Mouse (Mus musculus): ENCODE results near the gene Myh14. TPM values are rescaled to one million over a fixed set of nuclear protein-coding genes. Genes with fewer than 3 reads are reported as not detected.

Myh14 gene
- polyA plus RNA-seq, 1 experiment = 0.02 TPM

DNA sequence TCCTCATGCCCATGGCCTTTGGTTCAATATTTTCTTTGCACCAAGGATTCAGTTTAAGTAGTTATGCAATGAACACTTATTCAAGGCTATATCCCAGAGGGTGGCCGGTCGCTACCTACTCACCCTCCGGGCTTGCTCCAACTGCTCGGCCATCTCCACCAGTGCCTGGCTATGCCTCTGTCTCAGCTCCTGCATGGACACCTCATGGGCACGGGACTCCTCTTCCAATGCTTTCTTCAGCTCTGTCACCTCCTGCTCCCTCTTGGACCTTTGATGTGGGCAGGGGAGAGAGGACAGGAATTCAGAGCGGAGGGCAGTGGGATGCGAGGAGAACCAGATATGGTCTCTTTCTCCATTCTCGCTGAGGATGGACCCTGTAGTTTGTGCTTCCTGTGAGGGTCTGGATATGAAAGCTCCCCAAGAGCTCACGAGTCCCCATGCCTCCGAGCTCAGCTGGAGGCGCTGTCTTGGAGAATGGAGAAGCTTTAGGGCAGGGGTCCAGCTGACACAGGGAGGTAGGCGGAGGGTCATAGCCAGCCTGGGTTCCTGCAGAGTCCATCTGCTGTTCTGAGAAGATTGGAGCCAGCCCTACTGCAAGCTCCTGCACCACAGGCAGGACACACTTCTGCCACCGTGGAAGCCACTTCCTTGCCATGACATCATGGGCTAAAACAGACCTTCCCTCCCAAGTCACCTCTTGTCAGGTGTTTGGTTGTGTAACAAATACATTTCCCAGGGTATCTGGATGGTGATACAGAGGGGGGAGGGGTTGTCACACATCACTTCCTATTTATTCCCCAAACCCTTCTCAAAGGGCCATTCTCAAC, 45.2 kb downstream of the Myh14 start:
- H3K27me3 ChIP-seq (replicated peaks) = peaks cover 42% of the 10 kb centered on the region
- peaks cover 23% of the 10 kb centered on the region for H3K9me3 ChIP-seq
- TF ChIP-seq GATA1 (IDR thresholded peaks at IDR 0.05; ENCODE audit: borderline replicate concordance, low read length) = no peak
- TF ChIP-seq FLI1 (IDR thresholded peaks at IDR 0.05; ENCODE audit: low read length) = no peak
- H3K4me3 ChIP-seq (replicated peaks) = no peak overlapping the region
- H3K36me3 ChIP-seq (replicated peaks; ENCODE audit: low read length) = no peaks in the 10 kb centered on the region
- H3K4me1 ChIP-seq = peaks cover 4% of the 10 kb centered on the region; the same call in 1 of the 2 replicates

DNA sequence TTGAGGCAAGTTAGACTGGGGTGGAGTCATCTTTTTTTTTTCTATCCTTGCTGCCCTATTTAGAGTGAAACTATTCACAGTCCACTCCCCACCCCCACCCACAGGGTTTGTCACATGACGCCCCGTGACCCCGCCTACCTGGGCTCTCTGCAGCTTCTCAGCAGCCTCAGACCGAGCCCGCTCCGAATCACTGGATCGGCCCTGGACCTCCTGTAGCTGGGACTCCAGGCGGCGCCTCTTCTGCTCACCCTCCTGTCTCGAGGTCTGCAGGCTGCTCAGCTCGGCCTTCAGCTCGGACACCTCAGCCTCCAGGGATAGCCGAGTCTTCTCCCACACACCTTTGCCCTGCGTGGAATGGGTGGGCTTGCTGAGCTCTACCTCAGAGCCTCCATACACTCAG, 45.8 kb downstream of the Myh14 start:
- Histone ChIP-seq H3K4me3 (replicated peaks) (no peak overlapping the region), H3K36me3 (replicated peaks; ENCODE audit: low read length) (no peaks in the 10 kb centered on the region), H3K9me3 (peaks cover 23% of the 10 kb centered on the region), H3K4me1 (peaks cover 4% of the 10 kb centered on the region; the same call in 1 of the 2 replicates), H3K27me3 (replicated peaks) (peaks cover 38% of the 10 kb centered on the region)
- TF ChIP-seq GATA1 (IDR thresholded peaks at IDR 0.05; ENCODE audit: borderline replicate concordance, low read length) = no peak
- no peak for TF ChIP-seq FLI1 (IDR thresholded peaks at IDR 0.05; ENCODE audit: low read length)

GRCm38 (mm10) chr7:44624543-44624826, 46.2 kb downstream of the Myh14 start:
- Histone ChIP-seq H3K36me3 (replicated peaks; ENCODE audit: low read length) (no peaks in the 10 kb centered on the region), H3K4me1 (peaks cover 4% of the 10 kb centered on the region; the same call in 1 of the 2 replicates), H3K9me3 (peaks cover 27% of the 10 kb centered on the region), H3K4me3 (replicated peaks) (no peak overlapping the region), H3K27me3 (replicated peaks) (peaks cover 36% of the 10 kb centered on the region)
- TF ChIP-seq FLI1 (IDR thresholded peaks at IDR 0.05; ENCODE audit: low read length) (no peak), GATA1 (IDR thresholded peaks at IDR 0.05; ENCODE audit: borderline replicate concordance, low read length) (no peak)

DNA sequence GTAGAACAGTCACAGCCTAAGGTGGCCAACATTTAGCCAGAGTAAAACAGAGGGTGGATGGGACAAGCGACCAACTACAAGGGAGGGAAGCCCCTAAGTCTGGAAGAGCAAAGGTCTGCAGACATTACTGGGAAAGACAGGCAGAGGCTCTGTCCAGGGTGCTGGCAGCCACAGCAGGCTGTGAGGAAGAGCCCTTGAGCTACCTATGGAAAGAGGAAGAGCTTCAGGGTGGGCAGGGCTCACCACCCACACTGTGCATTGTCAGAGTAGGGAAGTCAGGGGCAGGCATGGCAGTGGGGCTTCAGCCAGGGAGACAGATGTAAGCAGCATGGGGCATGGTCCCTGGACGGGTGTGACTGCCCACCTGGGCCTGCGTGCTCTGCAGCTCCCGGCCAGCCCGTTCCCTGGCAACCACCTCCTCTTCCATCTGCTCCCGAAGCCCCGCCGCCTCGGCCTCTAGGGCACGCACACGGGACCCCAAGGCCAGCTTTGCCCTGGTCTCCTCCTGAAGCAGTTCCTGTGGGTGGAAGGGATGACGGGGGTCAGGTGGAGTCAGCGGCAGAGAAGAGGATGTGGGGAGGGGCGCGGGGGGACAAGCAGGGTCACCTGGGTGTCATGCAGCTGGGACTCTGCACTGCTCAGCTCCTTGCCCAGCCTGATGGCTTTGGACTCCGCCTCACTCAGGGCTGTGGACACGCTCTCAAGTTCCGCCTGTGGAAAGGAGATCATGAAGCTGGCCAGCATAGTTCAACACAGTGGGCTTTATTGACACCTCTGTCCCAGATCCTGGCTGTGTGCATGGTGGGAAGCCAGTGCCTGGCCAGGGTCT, 46.7 kb downstream of the Myh14 start:
- H3K4me3 ChIP-seq (replicated peaks) = peak overlapping the region; percentile 64
- no peak for TF ChIP-seq FLI1 (IDR thresholded peaks at IDR 0.05; ENCODE audit: low read length)
- no peak for TF ChIP-seq GATA1 (IDR thresholded peaks at IDR 0.05; ENCODE audit: borderline replicate concordance, low read length)
- H3K4me1 ChIP-seq = peaks cover 4% of the 10 kb centered on the region; the same call in 1 of the 2 replicates
- H3K36me3 ChIP-seq (replicated peaks; ENCODE audit: low read length) = no peaks in the 10 kb centered on the region
- H3K27me3 ChIP-seq (replicated peaks) = peaks cover 33% of the 10 kb centered on the region
- H3K9me3 ChIP-seq = peaks cover 31% of the 10 kb centered on the region

DNA sequence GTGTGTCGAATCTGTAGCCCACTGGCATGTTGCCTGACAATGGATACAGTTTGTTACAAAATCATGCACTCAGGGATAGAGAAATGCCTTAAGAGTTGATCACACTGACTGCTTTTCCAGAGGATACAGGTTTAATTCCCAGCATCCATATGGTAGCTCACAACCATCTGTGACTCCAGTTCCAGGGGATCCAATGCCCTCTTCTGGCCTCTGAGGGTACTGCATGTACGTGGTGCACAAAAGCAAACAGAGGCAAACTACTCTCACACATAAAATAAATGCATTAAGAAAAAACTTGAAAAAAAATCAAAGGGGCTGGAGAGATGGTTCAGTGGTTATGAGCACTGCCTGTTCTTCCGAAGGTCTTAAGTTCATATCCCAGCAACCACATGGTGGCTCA, 53.6 kb downstream of the Myh14 start:
- Histone ChIP-seq H3K4me1 (peaks cover 4% of the 10 kb centered on the region; the same call in 1 of the 2 replicates), H3K4me3 (replicated peaks) (no peak overlapping the region), H3K9me3 (peaks cover 47% of the 10 kb centered on the region), H3K27me3 (replicated peaks) (peaks cover 49% of the 10 kb centered on the region), H3K36me3 (replicated peaks; ENCODE audit: low read length) (no peaks in the 10 kb centered on the region)
- TF ChIP-seq GATA1 (IDR thresholded peaks at IDR 0.05; ENCODE audit: borderline replicate concordance, low read length) (no peak), FLI1 (IDR thresholded peaks at IDR 0.05; ENCODE audit: low read length) (no peak)

DNA sequence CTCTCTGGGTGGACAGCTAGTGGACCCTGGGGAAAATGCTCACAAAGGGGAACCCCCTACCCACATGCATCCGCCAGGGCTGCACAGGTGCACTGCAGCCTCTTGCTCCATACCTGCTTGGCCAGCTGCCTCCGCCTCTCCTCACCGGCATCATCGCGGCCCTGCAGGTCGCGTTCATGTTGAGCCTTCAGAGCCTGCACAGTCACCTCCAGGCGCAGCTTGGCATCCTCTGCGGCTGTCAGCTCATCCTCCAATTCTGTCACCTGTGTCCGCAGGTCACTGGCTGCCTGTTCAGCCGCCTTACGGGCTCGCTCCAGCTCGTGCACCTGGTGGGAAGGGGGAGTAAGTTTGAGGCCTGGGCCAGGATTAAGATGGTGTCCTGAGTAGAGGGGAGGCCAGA, 54.7 kb downstream of the Myh14 start:
- peaks cover 56% of the 10 kb centered on the region for H3K27me3 ChIP-seq (replicated peaks)
- H3K36me3 ChIP-seq (replicated peaks; ENCODE audit: low read length) = no peaks in the 10 kb centered on the region
- no peak overlapping the region for H3K4me3 ChIP-seq (replicated peaks)
- no peak for TF ChIP-seq FLI1 (IDR thresholded peaks at IDR 0.05; ENCODE audit: low read length)
- no peak for TF ChIP-seq GATA1 (IDR thresholded peaks at IDR 0.05; ENCODE audit: borderline replicate concordance, low read length)
- H3K9me3 ChIP-seq = peaks cover 37% of the 10 kb centered on the region
- H3K4me1 ChIP-seq = no peaks in the 10 kb centered on the region; the same call in 1 of the 2 replicates

DNA sequence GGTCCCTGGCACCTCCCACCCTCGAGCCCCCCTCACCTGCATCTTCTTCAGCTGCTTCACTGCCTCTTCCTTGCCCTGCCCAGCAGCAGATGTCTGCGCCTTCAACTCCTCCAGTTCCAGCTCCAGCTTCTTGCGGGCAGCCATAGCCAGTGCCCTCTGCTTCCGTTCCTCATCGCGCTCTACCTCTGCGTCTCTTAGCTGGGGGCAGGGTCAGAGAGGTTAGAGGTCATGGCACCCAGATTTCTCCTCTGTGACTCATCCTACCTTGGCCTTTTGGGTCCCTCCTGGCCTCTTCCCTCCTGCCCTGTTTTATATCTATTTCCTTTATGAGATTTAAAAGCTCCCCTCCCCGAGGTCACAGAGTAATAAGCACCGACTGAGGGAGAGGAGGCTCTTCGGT, 55.3 kb downstream of the Myh14 start:
- Histone ChIP-seq H3K9me3 (peaks cover 34% of the 10 kb centered on the region), H3K4me1 (no peaks in the 10 kb centered on the region), H3K36me3 (replicated peaks; ENCODE audit: low read length) (no peaks in the 10 kb centered on the region), H3K4me3 (replicated peaks) (no peak overlapping the region), H3K27me3 (replicated peaks) (peaks cover 62% of the 10 kb centered on the region)
- TF ChIP-seq GATA1 (IDR thresholded peaks at IDR 0.05; ENCODE audit: borderline replicate concordance, low read length) = no peak
- TF ChIP-seq FLI1 (IDR thresholded peaks at IDR 0.05; ENCODE audit: low read length) = no peak

GRCm38 (mm10) chr7:44614041-44614688, 56.5 kb downstream of the Myh14 start:
- Histone ChIP-seq H3K36me3 (replicated peaks; ENCODE audit: low read length) (no peaks in the 10 kb centered on the region), H3K4me3 (replicated peaks) (no peak overlapping the region), H3K9me3 (peaks cover 28% of the 10 kb centered on the region), H3K4me1 (no peaks in the 10 kb centered on the region), H3K27me3 (replicated peaks) (peaks cover 64% of the 10 kb centered on the region)
- TF ChIP-seq GATA1 (IDR thresholded peaks at IDR 0.05; ENCODE audit: borderline replicate concordance, low read length) (no peak), FLI1 (IDR thresholded peaks at IDR 0.05; ENCODE audit: low read length) (no peak)

GRCm38 (mm10) chr7:44612192-44612591, 58.5 kb downstream of the Myh14 start:
- TF ChIP-seq GATA1 (IDR thresholded peaks at IDR 0.05; ENCODE audit: borderline replicate concordance, low read length) (no peak), FLI1 (IDR thresholded peaks at IDR 0.05; ENCODE audit: low read length) (no peak)
- Histone ChIP-seq H3K9me3 (peaks cover 13% of the 10 kb centered on the region), H3K27me3 (replicated peaks) (peaks cover 80% of the 10 kb centered on the region), H3K36me3 (replicated peaks; ENCODE audit: low read length) (no peaks in the 10 kb centered on the region), H3K4me1 (no peaks in the 10 kb centered on the region), H3K4me3 (replicated peaks) (no peak overlapping the region)

Data from megakaryocyte, embryonic 14.5 days (primary cell).